Mouse (Mus musculus): ENCODE measurements around the gene Zfp646. TPM values are rescaled to one million over a fixed set of nuclear protein-coding genes. Genes with fewer than 3 reads are reported as not detected.

The Zfp646 gene
- polyA plus RNA-seq, 1 experiment from 2014 or later: 15.5 TPM

Other genes starting within 250 kb of the Zfp646 start
- gene Bcl7c, start 167.3 kb upstream of the Zfp646 start, polyA plus RNA-seq (2014; fragmentation: Nextera tagmentation; extraction: Ambion mirVana): 47.2 and 54.0 TPM in 2 replicates
- 3.5 and 4.3 TPM in 2 replicates for gene Ctf1, start 163.5 kb upstream of the Zfp646 start, polyA plus RNA-seq (2014; fragmentation: Nextera tagmentation; extraction: Ambion mirVana)
- 0.12 and 0.16 TPM in 2 replicates for gene Ctf2, start 144.1 kb upstream of the Zfp646 start, polyA plus RNA-seq (2014; fragmentation: Nextera tagmentation; extraction: Ambion mirVana)
- 7.4 and 15.2 TPM in 2 replicates for gene Fbxl19, start 131.7 kb upstream of the Zfp646 start, polyA plus RNA-seq (2014; fragmentation: Nextera tagmentation; extraction: Ambion mirVana)
- gene Orai3, start 106.4 kb upstream of the Zfp646 start, polyA plus RNA-seq (2014; fragmentation: Nextera tagmentation; extraction: Ambion mirVana): 2.9 and 3.4 TPM in 2 replicates
- 24.0 and 27.3 TPM in 2 replicates for gene Setd1a, start 99.6 kb upstream of the Zfp646 start, polyA plus RNA-seq (2014; fragmentation: Nextera tagmentation; extraction: Ambion mirVana)
- gene Gm49388, start 90.6 kb upstream of the Zfp646 start, polyA plus RNA-seq (2014; fragmentation: Nextera tagmentation; extraction: Ambion mirVana): not detected in 2 replicates
- 6.0 and 7.1 TPM in 2 replicates for gene Hsd3b7, start 75.6 kb upstream of the Zfp646 start, polyA plus RNA-seq (2014; fragmentation: Nextera tagmentation; extraction: Ambion mirVana)
- 8.7 and 11.8 TPM in 2 replicates for gene Stx4a, start 51.9 kb upstream of the Zfp646 start, polyA plus RNA-seq (2014; fragmentation: Nextera tagmentation; extraction: Ambion mirVana)
- 30.8 and 46.9 TPM in 2 replicates for gene Stx1b, start 51.7 kb upstream of the Zfp646 start, polyA plus RNA-seq (2014; fragmentation: Nextera tagmentation; extraction: Ambion mirVana)
- 32.0 and 42.3 TPM in 2 replicates for gene Zfp668, start 607 bp downstream of the Zfp646 start, polyA plus RNA-seq (2014; fragmentation: Nextera tagmentation; extraction: Ambion mirVana)
- gene Prss53, start 14.7 kb downstream of the Zfp646 start, polyA plus RNA-seq (2014; fragmentation: Nextera tagmentation; extraction: Ambion mirVana): 0.80 and 1.1 TPM in 2 replicates
- not detected in 2 replicates for gene Gm21974, start 19.2 kb downstream of the Zfp646 start, polyA plus RNA-seq (2014; fragmentation: Nextera tagmentation; extraction: Ambion mirVana)
- 53.2 and 64.0 TPM in 2 replicates for gene Vkorc1, start 19.4 kb downstream of the Zfp646 start, polyA plus RNA-seq (2014; fragmentation: Nextera tagmentation; extraction: Ambion mirVana)
- gene Bckdk, start 27.9 kb downstream of the Zfp646 start, polyA plus RNA-seq (2014; fragmentation: Nextera tagmentation; extraction: Ambion mirVana): 66.1 and 77.3 TPM in 2 replicates
- 44.1 and 51.2 TPM in 2 replicates for gene Kat8, start 36.3 kb downstream of the Zfp646 start, polyA plus RNA-seq (2014; fragmentation: Nextera tagmentation; extraction: Ambion mirVana)
- 0.28 TPM in 1 of 2 replicates, not detected in the other for gene Prss8, start 53.9 kb downstream of the Zfp646 start, polyA plus RNA-seq (2014; fragmentation: Nextera tagmentation; extraction: Ambion mirVana)
- gene Prss36, start 70.5 kb downstream of the Zfp646 start, polyA plus RNA-seq (2014; fragmentation: Nextera tagmentation; extraction: Ambion mirVana): 10.4 and 12.0 TPM in 2 replicates
- 47.9 and 66.9 TPM in 2 replicates for gene Fus, start 91.2 kb downstream of the Zfp646 start, polyA plus RNA-seq (2014; fragmentation: Nextera tagmentation; extraction: Ambion mirVana)
- gene Pycard, start 117.6 kb downstream of the Zfp646 start, polyA plus RNA-seq (2014; fragmentation: Nextera tagmentation; extraction: Ambion mirVana): 4.4 and 7.5 TPM in 2 replicates
- gene Trim72, start 127.7 kb downstream of the Zfp646 start, polyA plus RNA-seq (2014; fragmentation: Nextera tagmentation; extraction: Ambion mirVana): not detected in 2 replicates
- 0.19 and 0.68 TPM in 2 replicates for gene Itgam, start 186.4 kb downstream of the Zfp646 start, polyA plus RNA-seq (2014; fragmentation: Nextera tagmentation; extraction: Ambion mirVana)
- gene Gm49368, start 186.5 kb downstream of the Zfp646 start, polyA plus RNA-seq (2014; fragmentation: Nextera tagmentation; extraction: Ambion mirVana): not detected in 2 replicates

All from midbrain, embryonic 14.5 days (tissue).